Mouse (Mus musculus): ENCODE measurements around the gene Pisd.

Pisd gene

GRCm38 (mm10) chr5:32706226-32706780 lies 79.1 kb downstream of the Pisd start:
- DNase-seq (ENCODE audit: low read depth), result no peak

DNA sequence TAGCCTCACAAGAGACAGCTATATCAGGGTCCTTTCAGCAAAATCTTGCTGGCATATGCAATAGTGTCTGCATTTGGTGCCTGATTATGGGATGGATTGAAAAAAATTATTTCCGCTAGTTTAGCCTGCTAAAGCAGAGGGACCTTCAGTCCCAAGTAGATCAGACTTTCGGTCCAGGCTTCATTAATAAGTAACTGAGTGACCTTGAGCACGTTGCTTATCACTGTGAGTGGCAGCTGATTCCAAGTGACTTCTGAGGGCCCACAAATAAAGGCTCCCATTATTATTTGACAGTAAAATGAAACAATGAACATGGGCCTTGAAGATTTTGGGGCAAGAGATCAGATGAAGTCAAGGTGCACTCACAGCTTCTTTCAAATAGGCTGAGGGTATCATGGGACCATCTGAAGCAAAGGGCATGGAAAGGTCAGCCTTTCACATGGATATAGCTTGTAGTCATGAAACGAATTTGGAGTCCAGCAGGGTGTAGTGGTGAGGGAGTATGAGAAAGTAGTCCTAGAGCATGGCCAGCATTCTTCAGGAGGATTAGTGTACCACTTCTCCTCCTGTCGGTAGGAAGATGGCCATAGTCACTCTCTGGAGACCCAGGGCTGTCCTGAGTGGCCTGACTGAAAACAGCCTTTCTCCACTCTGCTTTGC lies 88.1 kb downstream of the Pisd start:
- no peak for DNase-seq (ENCODE audit: low read depth)

DNA sequence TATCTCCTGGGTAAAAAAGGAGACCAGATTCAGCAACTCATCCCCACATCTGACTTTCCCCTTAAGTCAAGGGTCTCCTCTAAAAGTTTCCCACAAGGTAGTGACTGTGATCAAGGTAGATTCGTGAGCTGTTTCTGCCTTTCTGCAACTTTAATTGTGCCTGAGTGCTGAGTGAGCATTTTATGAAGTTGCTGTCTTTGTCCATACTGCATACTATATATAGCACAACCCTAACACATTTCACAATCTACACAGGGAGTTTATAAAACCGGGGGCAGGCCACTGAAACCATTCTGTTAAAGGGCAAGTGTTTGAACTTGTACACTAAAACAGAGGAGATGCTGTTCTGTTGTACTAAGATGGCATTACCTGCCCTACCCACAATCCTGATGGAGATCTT lies 92.0 kb downstream of the Pisd start:
- no peak for DNase-seq (ENCODE audit: low read depth)

All from c-Kit-positive CD71-negative TER-119-negative erythroid progenitor cells, embryonic 14.5 days (primary cell).